In the genomic region with DNA sequence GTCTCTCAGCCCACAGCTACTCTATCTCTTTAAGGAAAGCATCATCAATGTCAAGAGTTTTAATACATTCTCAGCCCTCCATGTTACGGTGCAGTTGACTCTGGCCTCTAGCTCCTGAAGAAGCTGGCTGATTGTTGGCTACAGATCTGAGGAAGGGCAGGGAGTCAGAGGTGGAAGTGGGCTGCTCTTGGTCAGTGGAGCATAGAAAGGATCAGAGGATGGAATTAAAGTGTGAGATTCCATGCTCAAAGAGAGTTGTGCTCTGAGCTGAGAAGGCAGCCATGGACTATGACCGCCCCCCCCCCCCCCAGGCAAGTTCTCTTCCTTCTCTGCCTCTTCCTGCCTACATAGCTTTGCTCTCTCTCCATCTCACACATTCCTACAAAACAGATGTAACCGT, we compare ENCODE assay signal across 11 mouse cellular contexts. TPM values are rescaled to one million over a fixed set of nuclear protein-coding genes. Genes with fewer than 3 reads are reported as not detected.
DNase-seq lines count a peak whose midpoint lies in the region; ATAC-seq and TF ChIP-seq lines count a peak whose summit lies in the region.
"Had no signal": no experiment of that assay in that cellular context is flagged by ENCODE, and none has a peak within 500 bp of the region (broad histone marks: within the 10 kb centered on the region; RNA-seq: fewer than 3 reads in every experiment).

No protein-coding gene starts in this region.

- WGBS in liver, postnatal 0 days (ENCODE audit: insufficient replicate concordance): 69% methylated on average over 3 of the region's 3 CpGs
- WGBS in liver, embryonic 11.5 days: 72% methylated on average over 3 of the region's 3 CpGs
- WGBS in olfactory bulb, adult 2 months: 75% methylated on average over 3 of the region's 3 CpGs

- H3K9me3 ChIP-seq in liver, postnatal 0 days (ENCODE audit: low read length): no peaks in the 10 kb centered on the region
- H3K9me3 ChIP-seq in liver, embryonic 11.5 days (ENCODE audit: control insufficient read depth, low read length): no peaks in the 10 kb centered on the region
- H3K9me3 ChIP-seq: liver, embryonic 12.5 days had no signal

- no peak for ATAC-seq in liver, postnatal 0 days
- ATAC-seq in liver, embryonic 11.5 days (replicated peaks; ENCODE audit: low FRiP score): no peak
- ATAC-seq: liver, embryonic 12.5 days had no signal

- no peak for DNase-seq in liver, postnatal 0 days
- DNase-seq in liver, embryonic 11.5 days (ENCODE audit: low spot score): no peak
- peak; percentile 25 for DNase-seq in kidney, adult 18-20 months
- DNase-seq in adrenal gland, adult 8-10 months: no peak
- no peak for DNase-seq in thymus, postnatal 10 days (ENCODE audit: low spot score in 2 of 2)
- DNase-seq: adrenal gland, postnatal 36 days; cerebellum, adult 18-20 months; heart, postnatal 14 days had no signal

- H3K4me2 ChIP-seq in liver, postnatal 0 days (ENCODE audit: low read depth, low read length): no peak overlapping the region
- H3K4me2 ChIP-seq in liver, embryonic 11.5 days: no peak overlapping the region

- no peak for TF ChIP-seq POLR2A in embryonic fibroblast, embryonic 13.5 days (IDR thresholded peaks at IDR 0.05; ENCODE audit: low read depth, low read length)
- TF ChIP-seq POLR2A in olfactory bulb, adult 2 months (IDR thresholded peaks at IDR 0.05; ENCODE audit: insufficient read depth, low read depth, low read length): no peak

- H3K27ac ChIP-seq in liver, postnatal 0 days (ENCODE audit: low read depth): peak overlapping the region; percentile 78; the same call in 1 of the 2 replicates
- no peak overlapping the region for H3K27ac ChIP-seq in liver, embryonic 11.5 days (ENCODE audit: low read depth, low read length)
- peak overlapping the region; percentile 39 for H3K27ac ChIP-seq in embryonic fibroblast, embryonic 13.5 days (ENCODE audit: insufficient read depth, low read length)
- 0 out of 2 replicates have a peak overlapping the region, but pooled peaks have one; percentile 43 for H3K27ac ChIP-seq in olfactory bulb, adult 2 months (ENCODE audit: insufficient read depth, low read depth, low read length)

- no peak overlapping the region for H3K9ac ChIP-seq in liver, postnatal 0 days (replicated peaks)
- no peak overlapping the region for H3K9ac ChIP-seq in liver, embryonic 11.5 days (ENCODE audit: low read depth, low read length)
- H3K9ac ChIP-seq: liver, embryonic 12.5 days had no signal

- no peak for TF ChIP-seq CTCF in liver, postnatal 0 days (IDR thresholded peaks at IDR 0.05; ENCODE audit: low read depth)
- TF ChIP-seq CTCF in embryonic fibroblast, embryonic 13.5 days (IDR thresholded peaks at IDR 0.05; ENCODE audit: borderline replicate concordance, insufficient read depth, low read length): no peak
- TF ChIP-seq CTCF in olfactory bulb, adult 2 months (IDR thresholded peaks at IDR 0.05; ENCODE audit: insufficient read depth, low read depth, low read length): no peak

- H3K4me3 ChIP-seq in liver, postnatal 0 days (ENCODE audit: low read depth, low read length): no peak overlapping the region
- no peak overlapping the region for H3K4me3 ChIP-seq in liver, embryonic 11.5 days (ENCODE audit: low read depth, low read length)
- H3K4me3 ChIP-seq in embryonic fibroblast, embryonic 13.5 days (ENCODE audit: insufficient read depth, low read length): no peak overlapping the region
- no peak overlapping the region for H3K4me3 ChIP-seq in olfactory bulb, adult 2 months (ENCODE audit: insufficient read depth, low read depth, low read length)
- H3K4me3 ChIP-seq: liver, embryonic 12.5 days had no signal

- H3K27me3 ChIP-seq in liver, postnatal 0 days (ENCODE audit: insufficient read depth, low read length): no peaks in the 10 kb centered on the region
- H3K27me3 ChIP-seq in liver, embryonic 11.5 days (replicated peaks; ENCODE audit: control insufficient read depth, insufficient read depth, low read length): peaks cover 3% of the 10 kb centered on the region; the same call in 1 of the 2 replicates

- no peak for TF ChIP-seq EP300 in liver, postnatal 0 days (IDR thresholded peaks at IDR 0.05; ENCODE audit: low read depth)

- H3K4me1 ChIP-seq in liver, postnatal 0 days (ENCODE audit: insufficient read depth): peaks cover 41% of the 10 kb centered on the region
- H3K4me1 ChIP-seq in liver, embryonic 11.5 days (replicated peaks; ENCODE audit: control insufficient read depth, insufficient read depth, low read length): peaks cover 8% of the 10 kb centered on the region; the same call in 1 of the 2 replicates
- H3K4me1 ChIP-seq in embryonic fibroblast, embryonic 13.5 days (ENCODE audit: control insufficient read depth, insufficient read depth, low read length): peaks cover 52% of the 10 kb centered on the region
- peaks cover 16% of the 10 kb centered on the region for H3K4me1 ChIP-seq in olfactory bulb, adult 2 months (ENCODE audit: control insufficient read depth, insufficient read depth, low read length)

- no peaks in the 10 kb centered on the region for H3K36me3 ChIP-seq in liver, postnatal 0 days (replicated peaks; ENCODE audit: insufficient read depth, low read length)
- no peaks in the 10 kb centered on the region for H3K36me3 ChIP-seq in liver, embryonic 11.5 days (ENCODE audit: control insufficient read depth, insufficient read depth, low read length)
- H3K36me3 ChIP-seq: liver, embryonic 12.5 days had no signal

RNA-seq across cellular contexts. Expression of gene Myof, which starts 13.5 kb away (rescaled TPM):
- polyA plus RNA-seq in liver, postnatal 0 days (2015; fragmentation: Nextera tagmentation; extraction: Ambion mirVana): 1.6 and 1.7 TPM in 2 replicates
- 3.0 and 4.4 TPM in 2 replicates for polyA plus RNA-seq in liver, embryonic 11.5 days (2014; fragmentation: Nextera tagmentation; extraction: Ambion mirVana)
- 228 and 282 TPM in 2 replicates for polyA plus RNA-seq in embryonic fibroblast, embryonic 13.5 days (2011; ENCODE audit: insufficient read length, low read depth, missing spikeins)
- polyA plus RNA-seq in olfactory bulb, adult 2 months (2012; ENCODE audit: insufficient read depth, insufficient read length, low replicate concordance, missing spikeins): not detected in 2 replicates
- 100 to 1,000 TPM in 1 of 4 experiments, 10 to 100 TPM in 3; 33.4 to 102 (median 63.6) TPM for total RNA-seq in adrenal gland, adult 8-10 months (2022)

RNA-seq across cellular contexts. Expression of gene Cep55, which starts 24.9 kb away (rescaled TPM):
- polyA plus RNA-seq in liver, postnatal 0 days (2015; fragmentation: Nextera tagmentation; extraction: Ambion mirVana): 3.0 and 3.3 TPM in 2 replicates
- 16.0 and 16.7 TPM in 2 replicates for polyA plus RNA-seq in liver, embryonic 11.5 days (2014; fragmentation: Nextera tagmentation; extraction: Ambion mirVana)
- 17.4 and 24.0 TPM in 2 replicates for polyA plus RNA-seq in embryonic fibroblast, embryonic 13.5 days (2011; ENCODE audit: insufficient read length, low read depth, missing spikeins)
- polyA plus RNA-seq in olfactory bulb, adult 2 months (2012; ENCODE audit: insufficient read depth, insufficient read length, low replicate concordance, missing spikeins): not detected in 2 replicates
- 1 to 10 TPM in 3 of 4 experiments, under 1 TPM in 1; 0.44 to 1.5 (median 1.2) TPM for total RNA-seq in adrenal gland, adult 8-10 months (2022)

Comparison
In these comparisons a context has a peak if more than half of its experiments do, and no peak if none do; other contexts are left out.
1. RNA of gene Myof, which starts 13.5 kb away (polyA plus RNA-seq): 228 to 282 TPM in embryonic fibroblast, embryonic 13.5 days; 3.0 to 4.4 TPM in liver, embryonic 11.5 days, 1.6 to 1.7 TPM in liver, postnatal 0 days and not detected in olfactory bulb, adult 2 months; every median in the first group is over 10 times any median in the second.